Mouse (Mus musculus) ES-Bruce4 (cell line): ENCODE measurements at regions not wholly inside any gene's neighbourhood (a gene's known extent, or its start where the extent isn't known, plus 50 kb on each side); places are given as distances from the start of the nearest gene placed in this dataset.

ENCODE experiments used
- H3K27ac ChIP-seq: 2 replicates; pipeline ENCODE4 v1.5.1; 2012; ENCODE audit warnings: low read length, inconsistent platforms; ENCODE audit not compliant: insufficient read depth
- H3K27me3 ChIP-seq: 2 replicates; pipeline ENCODE4 v1.6.1; 2012; ENCODE audit warnings: mild to moderate bottlenecking, low read length, inconsistent platforms; ENCODE audit not compliant: control insufficient read depth, poor library complexity, insufficient read depth, severe bottlenecking
- H3K36me3 ChIP-seq: 2 replicates; pipeline ENCODE4 v1.6.1; 2012; ENCODE audit warnings: inconsistent platforms, mild to moderate bottlenecking, low read length, moderate library complexity; ENCODE audit not compliant: control insufficient read depth, poor library complexity, insufficient read depth, severe bottlenecking
- H3K4me1 ChIP-seq: one replicate; pipeline ENCODE4 v1.8.1; 2011; ENCODE audit warnings: low read length; ENCODE audit not compliant: control insufficient read depth, insufficient read depth
- H3K4me3 ChIP-seq: 2 replicates; pipeline ENCODE4 v1.5.1; 2011; ENCODE audit warnings: low read depth, mild to moderate bottlenecking, low read length
- H3K9ac ChIP-seq: 2 replicates; pipeline ENCODE4 v1.6.1; 2012; ENCODE audit warnings: low read depth, mild to moderate bottlenecking, inconsistent platforms; ENCODE audit not compliant: poor library complexity, severe bottlenecking
- H3K9me3 ChIP-seq: replicated peaks from 2 replicates; pipeline ENCODE4 v1.6.1; 2012; ENCODE audit warnings: mild to moderate bottlenecking, low read length, inconsistent platforms; ENCODE audit not compliant: control insufficient read depth, poor library complexity, insufficient read depth, severe bottlenecking
- CTCF ChIP-seq: IDR thresholded peaks from one replicate; pipeline ENCODE4 v1.8.1; 2011; ENCODE audit warnings: low read depth, low read length
- EP300 ChIP-seq: IDR thresholded peaks from 2 replicates; pipeline ENCODE4 v1.6.1; 2011; ENCODE audit warnings: low read depth, low read length; ENCODE audit not compliant: insufficient read depth
- POLR2A ChIP-seq: IDR thresholded peaks from one replicate; pipeline ENCODE4 v1.8.1; 2011; ENCODE audit warnings: low read length; ENCODE audit not compliant: insufficient read depth

DNA sequence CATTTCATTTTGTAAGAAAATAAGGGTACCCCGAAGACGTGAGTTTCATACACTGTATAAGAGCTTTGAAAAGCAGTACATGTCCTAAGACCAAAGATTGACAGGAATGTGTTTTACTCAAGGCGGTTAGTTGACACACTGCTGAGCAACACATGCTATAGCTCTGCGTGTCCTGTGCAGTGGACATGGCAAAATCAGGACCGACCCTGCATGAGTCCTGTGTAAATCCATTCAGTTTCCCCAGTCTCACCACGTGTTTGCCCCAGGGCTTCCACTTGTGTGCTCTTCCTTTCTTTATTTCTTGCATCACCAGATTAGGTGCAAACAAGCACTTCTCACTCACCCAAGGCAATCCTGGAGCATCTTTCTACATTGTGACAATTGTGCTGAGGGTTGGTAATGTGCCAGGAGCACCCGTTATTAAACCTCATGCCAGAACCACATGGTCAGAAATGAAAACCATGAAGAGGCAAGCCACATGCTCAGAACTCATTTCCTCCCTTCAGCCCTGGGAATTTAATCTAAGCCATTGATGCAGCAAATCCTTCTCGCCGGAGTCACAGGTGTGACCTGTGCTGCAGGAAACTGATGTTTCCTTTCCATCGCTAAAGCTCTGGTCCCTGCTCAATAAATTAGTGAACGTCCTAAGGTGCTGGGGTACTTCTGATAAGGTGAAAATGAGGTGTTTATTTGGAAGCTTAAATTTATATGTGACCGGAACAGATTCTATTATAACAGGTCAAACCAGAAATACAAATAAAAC, 261.2 kb upstream of the Zwint start:
- Histone ChIP-seq H3K9me3 (no peaks in the 10 kb centered on the region), H3K4me1 (no peaks in the 10 kb centered on the region), H3K36me3 (no peaks in the 10 kb centered on the region), H3K4me3 (no peak overlapping the region), H3K27ac (no peak overlapping the region), H3K27me3 (no peaks in the 10 kb centered on the region), H3K9ac (no peak overlapping the region)
- TF ChIP-seq POLR2A (no peak), CTCF (no peak)

GRCm38 (mm10) chr10:72394367-72394766, 260.3 kb upstream of the Zwint start:
- no peak overlapping the region for H3K9ac ChIP-seq
- TF ChIP-seq EP300 (no peak), POLR2A (no peak), CTCF (no peak)
- H3K4me3 ChIP-seq, result no peak overlapping the region
- H3K4me1 ChIP-seq, result no peaks in the 10 kb centered on the region
- H3K36me3 ChIP-seq, result no peaks in the 10 kb centered on the region
- H3K27ac ChIP-seq, result no peak overlapping the region
- no peaks in the 10 kb centered on the region for H3K27me3 ChIP-seq
- no peaks in the 10 kb centered on the region for H3K9me3 ChIP-seq

- H3K27me3 ChIP-seq, result no peaks in the 10 kb centered on the region
- TF ChIP-seq CTCF, result no peak
- no peak for TF ChIP-seq EP300
- TF ChIP-seq POLR2A, result no peak
Observed at GRCm38 (mm10) chr10:72403290-72403689, 251.4 kb upstream of the Zwint start.

GRCm38 (mm10) chr10:72410305-72410704, 244.3 kb upstream of the Zwint start:
- H3K9me3 ChIP-seq, result no peaks in the 10 kb centered on the region
- H3K27me3 ChIP-seq, result no peaks in the 10 kb centered on the region
- H3K27ac ChIP-seq, result no peak overlapping the region
- TF ChIP-seq CTCF (no peak), EP300 (no peak), POLR2A (no peak)
- H3K4me3 ChIP-seq, result no peak overlapping the region
- H3K9ac ChIP-seq, result no peak overlapping the region
- H3K4me1 ChIP-seq, result no peaks in the 10 kb centered on the region
- H3K36me3 ChIP-seq, result no peaks in the 10 kb centered on the region

More at GRCm38 (mm10) chr10:72403290-72403689, 251.4 kb upstream of the Zwint start:
- no peak overlapping the region for H3K9ac ChIP-seq
- no peak overlapping the region for H3K27ac ChIP-seq
- H3K4me3 ChIP-seq, result no peak overlapping the region
- no peaks in the 10 kb centered on the region for H3K9me3 ChIP-seq
- no peaks in the 10 kb centered on the region for H3K4me1 ChIP-seq
- no peaks in the 10 kb centered on the region for H3K36me3 ChIP-seq

DNA sequence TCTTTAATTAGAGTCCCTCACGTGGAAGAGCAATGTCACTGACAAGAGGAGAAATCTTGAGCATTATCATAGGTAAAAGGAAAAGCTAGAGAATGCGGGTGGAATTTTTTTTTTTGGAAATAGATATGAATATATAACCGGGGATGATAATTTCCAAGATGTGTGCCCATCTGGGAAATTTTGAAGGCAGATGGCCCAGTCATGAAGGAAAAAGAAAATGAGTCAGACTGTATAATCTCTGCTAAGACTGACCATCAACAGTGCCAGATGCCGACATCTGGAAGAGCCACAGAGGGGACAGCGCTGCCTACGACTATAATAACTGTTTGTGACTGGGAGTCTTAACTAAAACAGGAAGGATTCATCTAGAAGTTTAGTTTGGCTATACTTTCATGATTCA, 243.0 kb upstream of the Zwint start:
- H3K27me3 ChIP-seq, result no peaks in the 10 kb centered on the region
- no peak overlapping the region for H3K27ac ChIP-seq
- no peaks in the 10 kb centered on the region for H3K4me1 ChIP-seq
- no peaks in the 10 kb centered on the region for H3K9me3 ChIP-seq
- TF ChIP-seq EP300 (no peak), POLR2A (no peak), CTCF (no peak)
- no peak overlapping the region for H3K9ac ChIP-seq
- no peaks in the 10 kb centered on the region for H3K36me3 ChIP-seq
- H3K4me3 ChIP-seq, result no peak overlapping the region

DNA sequence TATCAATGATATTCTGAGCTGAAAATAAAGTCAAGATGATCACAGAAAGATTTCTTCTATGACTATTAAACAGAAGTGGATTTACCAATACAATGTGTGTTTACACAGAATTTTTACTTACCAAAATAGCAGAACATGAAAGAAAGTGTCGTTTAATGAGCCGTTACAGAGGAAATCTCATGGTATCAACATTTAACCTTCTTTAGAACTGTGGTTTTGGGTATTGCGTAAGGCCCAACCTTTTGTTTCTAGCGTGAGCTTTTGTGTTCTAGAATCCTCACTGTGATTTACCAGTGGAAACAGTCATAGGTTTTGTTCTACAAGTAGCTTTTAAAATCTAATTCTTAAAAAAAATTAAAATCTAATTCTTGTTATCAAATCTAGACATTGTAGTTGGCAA, 200.0 kb upstream of the Zwint start:
- H3K27me3 ChIP-seq, result no peaks in the 10 kb centered on the region
- no peaks in the 10 kb centered on the region for H3K4me1 ChIP-seq
- H3K9ac ChIP-seq, result no peak overlapping the region
- no peak overlapping the region for H3K27ac ChIP-seq
- H3K4me3 ChIP-seq, result no peak overlapping the region
- H3K36me3 ChIP-seq, result no peaks in the 10 kb centered on the region
- TF ChIP-seq EP300, result no peak
- no peak for TF ChIP-seq CTCF
- TF ChIP-seq POLR2A, result no peak
- no peaks in the 10 kb centered on the region for H3K9me3 ChIP-seq
